Mouse (Mus musculus): ENCODE results near the gene Pdap1.
"Not testable (repeated sequence)": the region's sequence is repeated elsewhere in the genome, so short reads cannot be mapped to it uniquely, and the experiment has no call there.

Pdap1 gene

GRCm38 (mm10) chr5:145118461-145118860, 21.6 kb downstream of the Pdap1 start:
- DNase-seq (ENCODE audit: low read depth), result no peak

DNA sequence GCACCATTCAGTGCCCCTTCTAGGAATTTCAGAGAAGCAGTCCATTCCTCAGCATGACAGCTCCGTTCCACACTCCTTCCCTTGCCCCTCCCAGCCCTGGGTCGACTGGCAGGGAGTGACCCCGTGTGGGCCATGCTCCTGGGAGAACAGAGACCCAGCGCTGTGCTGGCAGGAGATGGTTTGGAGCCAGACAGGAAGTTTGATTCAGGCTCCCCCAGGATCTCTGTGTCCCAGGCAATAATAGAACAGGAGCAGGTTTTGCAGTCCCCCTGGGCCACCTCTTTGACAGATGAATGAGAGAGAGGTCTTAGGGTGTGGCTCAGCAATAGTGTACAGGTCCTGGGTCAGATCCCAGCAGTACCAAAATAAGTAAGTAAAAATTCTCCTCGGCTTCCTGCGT, 22.0 kb downstream of the Pdap1 start:
- DNase-seq (ENCODE audit: low read depth), result no peak

DNA sequence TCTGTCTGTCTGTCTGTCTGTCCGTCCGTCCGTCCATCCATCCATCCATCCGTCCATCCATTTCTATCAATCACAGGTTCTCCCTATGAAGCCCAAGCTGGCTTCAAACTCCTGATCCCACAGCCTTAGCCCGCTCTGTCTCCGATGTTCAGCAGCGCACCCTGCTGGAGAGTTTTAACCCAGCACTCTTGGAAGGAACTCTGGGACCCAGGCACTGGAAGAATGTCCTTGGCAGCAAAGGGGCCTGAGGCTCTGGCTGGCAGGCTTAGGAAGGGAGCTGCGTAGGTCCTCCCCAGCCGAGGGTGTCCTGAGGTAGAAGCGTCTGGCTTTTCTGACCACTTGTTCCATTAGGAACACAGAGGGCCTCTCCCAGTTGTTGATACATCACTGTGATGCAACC, 23.1 kb downstream of the Pdap1 start:
- DNase-seq (ENCODE audit: low read depth), result peak; percentile 58

GRCm38 (mm10) chr5:145116316-145116715, 23.7 kb downstream of the Pdap1 start:
- DNase-seq (ENCODE audit: low read depth), result no peak

- DNase-seq (ENCODE audit: low read depth), result no peak
These were observed 24.3 kb downstream of the Pdap1 start for GRCm38 (mm10) chr5:145115736-145116135.

GRCm38 (mm10) chr5:145114606-145115473, 25.2 kb downstream of the Pdap1 start:
- DNase-seq (ENCODE audit: low read depth), result no peak

DNA sequence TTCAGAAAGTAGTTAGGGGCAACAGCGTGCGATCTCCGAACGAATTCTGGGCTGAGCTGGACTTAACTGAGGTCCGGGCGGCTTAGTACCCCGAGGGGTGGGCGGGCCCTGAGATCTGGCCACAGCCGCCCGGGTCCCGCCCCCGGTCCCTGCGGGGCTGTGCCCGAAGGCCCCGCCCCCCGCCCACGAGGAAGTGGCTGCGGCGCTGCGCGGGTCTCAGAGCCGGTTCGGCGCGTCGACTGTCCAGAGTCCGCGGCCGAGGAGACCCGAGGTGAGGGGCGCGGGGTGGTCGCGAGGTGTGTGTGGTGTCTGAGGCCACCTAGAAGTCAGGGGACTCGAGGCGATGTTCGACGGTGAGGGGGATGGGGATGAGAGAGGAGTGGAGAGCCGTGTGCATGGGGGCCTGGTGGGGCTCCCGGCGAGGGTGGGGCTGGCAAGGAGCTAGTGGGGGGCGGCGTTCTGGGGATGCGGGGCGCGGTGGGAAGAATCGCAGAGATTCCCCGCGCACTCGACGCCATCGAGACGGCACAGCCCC, 25.9 kb downstream of the Pdap1 start, which contains the start of gene Arpc1b:
Arpc1b (plus strand) TSS at position 145 of the 535 bp plus-strand sequence.
- DNase-seq (ENCODE audit: low read depth), result no peak

DNA sequence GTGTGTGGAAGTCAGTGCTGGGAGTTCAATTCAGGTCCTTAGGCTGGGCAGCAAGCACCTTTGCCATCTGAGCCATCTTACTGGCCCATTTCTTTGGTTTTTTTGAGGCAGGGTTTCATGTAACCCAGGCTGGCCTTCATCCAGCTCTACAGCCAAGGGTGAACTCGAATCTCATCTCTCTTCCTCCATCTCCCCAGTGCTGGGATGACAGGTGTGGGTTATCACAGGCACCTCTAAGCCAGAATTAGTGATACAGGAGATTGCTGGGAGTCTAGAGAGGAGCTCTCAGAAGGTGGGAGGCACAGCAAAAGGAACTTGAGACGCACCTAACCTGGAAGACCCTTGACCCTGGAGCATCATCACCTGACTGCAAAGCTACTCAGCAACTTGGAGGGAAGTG, 26.6 kb downstream of the Pdap1 start:
- no peak for DNase-seq (ENCODE audit: low read depth)

GRCm38 (mm10) chr5:145112566-145112965, 27.5 kb downstream of the Pdap1 start:
- no peak for DNase-seq (ENCODE audit: low read depth)

DNA sequence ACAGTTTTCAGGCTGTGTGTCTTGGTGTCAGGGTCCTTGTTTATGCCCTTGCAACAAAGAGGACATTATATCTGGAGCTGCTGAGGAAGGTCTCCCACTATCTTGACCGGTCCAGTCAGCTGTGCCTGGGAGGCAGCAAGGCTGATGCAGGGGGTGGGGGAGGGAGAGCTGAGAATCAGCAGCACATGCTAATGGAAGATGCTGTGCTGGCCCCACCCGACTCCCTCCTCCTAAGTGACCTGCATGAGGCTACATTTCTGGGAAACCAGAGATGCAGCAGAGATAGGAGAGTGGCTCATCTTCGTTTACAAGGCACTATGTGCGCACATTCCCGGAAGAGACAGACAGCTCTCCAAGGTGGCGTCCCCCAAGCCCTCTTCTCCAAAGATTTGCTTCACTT, 29.6 kb downstream of the Pdap1 start:
- DNase-seq (ENCODE audit: low read depth), result no peak

GRCm38 (mm10) chr5:145105694-145106275, 34.3 kb downstream of the Pdap1 start:
- DNase-seq (ENCODE audit: low read depth), result no peak

GRCm38 (mm10) chr5:145104328-145104727, 35.7 kb downstream of the Pdap1 start:
- DNase-seq (ENCODE audit: low read depth), result no peak

- DNase-seq (ENCODE audit: low read depth), result no peak
These were observed 37.3 kb downstream of the Pdap1 start for GRCm38 (mm10) chr5:145102706-145103105.

GRCm38 (mm10) chr5:145101451-145101850, 38.6 kb downstream of the Pdap1 start:
- DNase-seq (ENCODE audit: low read depth), result not testable (repeated sequence)

- no peak for DNase-seq (ENCODE audit: low read depth)
These were observed 39.1 kb downstream of the Pdap1 start for GRCm38 (mm10) chr5:145100960-145101359.

DNA sequence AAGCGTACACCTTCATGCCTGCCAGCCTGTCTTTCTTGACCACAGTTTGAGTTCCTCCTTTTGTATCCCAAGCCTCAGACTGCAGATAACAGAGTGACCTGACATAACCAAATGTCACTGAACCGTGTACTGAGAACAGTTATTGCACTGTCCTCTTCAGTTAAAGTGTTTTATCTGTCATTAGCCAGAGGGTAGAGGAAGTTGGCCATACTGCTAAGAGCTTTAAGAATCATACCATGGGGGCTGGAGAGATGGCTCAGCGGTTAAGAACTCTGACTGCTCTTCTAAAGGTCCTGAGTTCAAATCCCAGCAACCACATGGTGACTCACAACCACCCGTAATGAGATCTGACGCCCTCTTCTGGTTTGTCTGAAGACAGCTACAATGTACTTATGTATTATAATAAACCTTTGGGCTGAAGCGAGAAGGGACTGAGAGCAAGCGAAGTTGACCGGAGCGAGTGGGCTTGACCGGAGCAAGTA, 41.7 kb downstream of the Pdap1 start:
- DNase-seq (ENCODE audit: low read depth), result no peak

DNA sequence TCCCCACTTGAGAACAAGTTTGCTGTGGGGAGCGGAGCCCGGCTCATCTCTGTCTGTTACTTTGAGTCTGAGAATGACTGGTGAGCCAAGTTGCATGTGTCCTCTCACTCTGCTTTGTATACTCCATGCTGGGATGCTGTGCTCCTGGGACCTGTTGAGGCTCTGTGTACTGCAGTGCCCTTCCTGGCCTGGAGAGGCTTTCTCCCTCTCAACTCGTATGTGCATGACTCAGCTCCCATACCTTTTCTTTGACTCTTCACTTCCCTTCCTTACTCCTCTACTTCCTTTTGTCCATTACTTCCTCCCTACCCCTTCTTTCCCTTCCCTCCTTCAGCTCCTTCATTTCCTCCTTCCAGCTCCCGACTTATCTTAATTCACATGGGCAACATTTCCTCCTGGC, 43.8 kb downstream of the Pdap1 start:
- DNase-seq (ENCODE audit: low read depth), result no peak

- no peak for DNase-seq (ENCODE audit: low read depth)
These were observed 50.2 kb downstream of the Pdap1 start for GRCm38 (mm10) chr5:145089878-145090277.

- DNase-seq (ENCODE audit: low read depth), result no peak
These were observed 51.9 kb downstream of the Pdap1 start for GRCm38 (mm10) chr5:145088186-145088585.

DNA sequence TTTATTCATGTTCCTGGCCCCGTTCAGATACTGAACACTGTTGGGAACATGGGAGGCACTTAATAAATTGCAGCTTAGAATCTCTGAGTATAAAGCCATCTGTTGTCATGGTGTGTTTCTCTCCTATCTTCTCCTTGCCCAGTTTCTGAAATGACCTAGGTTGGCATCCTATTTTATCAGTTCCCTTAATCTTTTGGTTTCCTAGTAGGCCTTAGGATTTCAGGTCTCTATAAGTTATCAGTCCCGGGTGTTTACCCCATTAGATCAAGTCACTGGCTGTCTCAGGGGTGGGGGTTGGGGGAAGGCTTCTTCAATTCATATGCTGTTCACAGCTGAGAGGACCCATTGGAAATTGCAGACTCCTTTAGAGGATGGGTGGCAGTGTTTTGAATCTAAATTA, 55.2 kb downstream of the Pdap1 start:
- peak; percentile 6 for DNase-seq (ENCODE audit: low read depth)

DNA sequence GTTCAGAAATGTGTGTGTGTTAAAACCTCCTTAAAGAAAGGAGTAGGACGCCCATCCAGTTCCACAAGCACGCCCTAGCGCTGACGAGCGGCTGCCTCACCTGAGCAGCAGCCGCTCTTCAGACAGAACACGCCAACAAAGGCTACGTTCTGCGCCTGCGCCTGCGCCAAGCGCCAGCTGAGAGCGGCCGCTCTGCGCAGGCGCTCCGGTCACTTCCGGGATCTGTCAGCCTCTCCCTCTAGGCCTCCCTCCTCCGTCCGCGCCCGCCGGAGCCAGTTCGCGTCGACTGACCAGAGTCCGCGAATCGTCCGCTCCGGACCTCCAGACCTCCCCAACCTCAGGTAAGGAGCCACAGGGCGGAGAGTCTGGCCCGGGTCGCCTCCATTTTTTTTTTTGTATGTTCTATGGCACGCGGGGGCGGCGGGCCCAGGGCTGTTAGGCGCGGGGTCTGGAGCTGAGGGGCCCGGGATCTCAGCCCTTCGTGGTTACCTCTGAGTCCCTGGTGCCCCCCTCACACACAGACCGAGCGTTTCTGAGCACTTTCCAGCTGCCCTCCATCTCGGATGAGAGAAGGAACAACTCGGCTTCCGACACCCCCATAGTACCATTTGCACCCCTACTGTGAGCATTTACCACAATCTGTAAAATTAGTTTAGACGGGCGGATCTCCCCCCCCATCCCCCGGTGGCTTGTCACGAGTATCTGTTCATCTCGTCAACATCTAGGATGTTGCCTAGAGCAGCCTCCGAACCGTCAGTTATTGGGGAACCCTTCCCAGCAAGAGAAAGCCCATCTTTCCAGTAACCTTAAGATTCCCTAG, 56.2 kb downstream of the Pdap1 start, which contains the start of the genes Arpc1a and Kpna7:
Arpc1a (plus strand) TSS at position 199 of the 820 bp plus-strand sequence.
Kpna7 (minus strand) TSS at position 399 of the 820 bp plus-strand sequence.
- peak; percentile 88 for DNase-seq (ENCODE audit: low read depth)

GRCm38 (mm10) chr5:145083201-145083600, 56.8 kb downstream of the Pdap1 start:
- not testable (repeated sequence) for DNase-seq (ENCODE audit: low read depth)

All from c-Kit-positive CD71-positive TER-119-negative erythroid progenitor cells, embryonic 14.5 days (primary cell).